Mouse (Mus musculus) lung, postnatal 0 days (tissue): Measurements from ENCODE around the gene Myb.

ENCODE experiments used
- CTCF ChIP-seq: IDR thresholded peaks from 2 replicates; pipeline ENCODE4 v1.5.1; 2016; ENCODE audit warnings: antibody characterized with exemption, mild to moderate bottlenecking
- EP300 ChIP-seq: IDR thresholded peaks from 2 replicates; pipeline ENCODE4 v1.6.1; 2016; ENCODE audit warnings: antibody characterized with exemption, mild to moderate bottlenecking, control low read depth

DNA sequence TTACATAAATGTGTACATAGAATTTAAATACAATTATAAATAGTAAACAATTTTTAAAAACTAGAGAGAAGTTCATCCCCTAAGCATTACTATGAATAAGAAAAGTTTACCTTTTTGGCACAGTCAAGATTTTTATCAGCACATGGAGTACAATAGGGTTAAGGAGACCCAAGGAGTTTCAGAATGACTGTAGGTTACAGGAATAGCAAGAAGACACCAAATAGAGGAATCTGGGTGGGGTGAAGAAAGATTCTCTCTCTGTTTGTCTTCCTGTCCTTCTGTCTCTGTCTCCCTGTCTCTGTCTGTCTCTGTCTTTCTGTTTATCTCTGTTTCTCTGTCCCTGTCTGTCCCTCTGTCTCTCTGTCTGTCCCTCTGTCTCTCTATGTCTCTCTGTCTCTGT is 39.5 kb upstream of the Myb start:
- TF ChIP-seq EP300 (no peak), CTCF (no peak)
